Mouse (Mus musculus) hindbrain, postnatal 0 days (tissue): Measurements from ENCODE around the gene Fahd1. TPM values are rescaled to one million over a fixed set of nuclear protein-coding genes. Genes with fewer than 3 reads are reported as not detected.

Experiments used
- ATAC-seq: fragments of 200-750 bp; cut with Nextera tagmentation; 2 replicates; pipeline ENCODE4 v1.8.0; 2017; ENCODE audit warnings: mild to moderate bottlenecking, moderate TSS enrichment, moderate library complexity
- DNase-seq: peaks from one replicate; pipeline ENCODE4 v3.0.0-alpha.2; 2015; ENCODE audit warnings: low spot score
- H3K27ac ChIP-seq: fragments of 300-500 bp; sonication (generic); 2 replicates; pipeline ENCODE4 v1.5.1; 2014; ENCODE audit warnings: mild to moderate bottlenecking
- H3K27me3 ChIP-seq: fragments of 300-500 bp; sonication (generic); 2 replicates; pipeline ENCODE4 v1.6.1; 2014; ENCODE audit warnings: low read length, mixed read lengths; ENCODE audit not compliant: insufficient read depth
- H3K36me3 ChIP-seq: fragments of 300-500 bp; sonication (generic); 2 replicates; pipeline ENCODE4 v1.6.1; 2014; ENCODE audit warnings: low read length, mixed read lengths; ENCODE audit not compliant: insufficient read depth
- H3K4me1 ChIP-seq: fragments of 300-500 bp; sonication (generic); 2 replicates; pipeline ENCODE4 v1.6.1; 2014; ENCODE audit warnings: antibody characterized with exemption, low read length, mixed read lengths; ENCODE audit not compliant: insufficient read depth
- H3K4me2 ChIP-seq: fragments of 300-500 bp; sonication (generic); 2 replicates; pipeline ENCODE4 v1.6.1; 2014; ENCODE audit warnings: low read depth, mild to moderate bottlenecking, low read length, moderate library complexity, mixed read lengths
- H3K4me3 ChIP-seq: fragments of 300-500 bp; sonication (generic); 2 replicates; pipeline ENCODE4 v1.5.1; 2014; ENCODE audit warnings: low read length
- H3K9ac ChIP-seq: fragments of 300-500 bp; sonication (generic); replicated peaks from 2 replicates; pipeline ENCODE4 v1.6.1; 2014; ENCODE audit warnings: mild to moderate bottlenecking, low read length, moderate library complexity, mixed read lengths
- H3K9me3 ChIP-seq: fragments of 300-500 bp; sonication (generic); 2 replicates; pipeline ENCODE4 v1.6.1; 2016; ENCODE audit warnings: low read length, mixed read lengths
- CTCF ChIP-seq: IDR thresholded peaks from 2 replicates; pipeline ENCODE4 v1.5.1; 2016; ENCODE audit warnings: antibody characterized with exemption, control low read depth, low read depth
- WGBS: fragments of 180-500 bp; shearing (Covaris S2); extraction: QIAGEN DNeasy Blood & Tissue Kit; methylation state at CpG from one replicate; pipeline ENCODE4 v1.1.7; 2014; 5-methylcytosine and 5-hydroxymethylcytosine counted together
- polyA plus RNA-seq: library from polyadenylated mRNA; unstranded; fragments of >200 nt; fragmentation: Nextera tagmentation; extraction: Ambion mirVana; gene quantifications from 2 replicates; pipeline ENCODE4 v1.2.1, GENCODE M21; 2015
- total RNA-seq: library from RNA; depleted of rRNA; stranded (reverse); fragments of >200 nt; gene quantifications from 2 replicates; pipeline ENCODE4 v1.2.3, GENCODE M21; 2014

Fahd1 gene
- total and polyA plus RNA-seq, 2 experiments from 2014 or later: 16.6 to 20.2 TPM

- no peak for TF ChIP-seq CTCF
- peaks cover 40% of the 10 kb centered on the region for H3K36me3 ChIP-seq
- no peak for DNase-seq
- no peaks in the 10 kb centered on the region for H3K9me3 ChIP-seq
- peak overlapping the region; percentile 91 for H3K4me3 ChIP-seq
- peak overlapping the region; percentile 93 for H3K27ac ChIP-seq
- WGBS: 12% methylated on average over 23 of the region's 23 CpGs
- H3K27me3 ChIP-seq: no peaks in the 10 kb centered on the region
- H3K4me2 ChIP-seq: peak overlapping the region; percentile 99
- H3K4me1 ChIP-seq: peaks cover 19% of the 10 kb centered on the region
- ATAC-seq: no peak
- H3K9ac ChIP-seq: peak overlapping the region; percentile 95
Observed at GRCm38 (mm10) chr17:24895571-24896240, 45.5 kb upstream of the Fahd1 start.

GRCm38 (mm10) chr17:24894995-24895547 is 44.9 kb upstream of the Fahd1 start, which contains the start of the genes Eme2 and Mrps34:
Gene Eme2 (minus strand): TSS chr17:24895087.
Gene Mrps34 (plus strand): TSS chr17:24895116.
- Histone ChIP-seq H3K4me1 (peaks cover 19% of the 10 kb centered on the region), H3K36me3 (peaks cover 40% of the 10 kb centered on the region), H3K9me3 (no peaks in the 10 kb centered on the region), H3K4me2 (peak within 1 kb of the TSS; percentile 99), H3K27me3 (no peaks in the 10 kb centered on the region), H3K27ac (peak within 1 kb of the TSS; percentile 93), H3K4me3 (peak within 1 kb of the TSS; percentile 91), H3K9ac (peak within 1 kb of the TSS; percentile 95)
- WGBS: under 1% methylated on average over 62 of the region's 62 CpGs
- TF ChIP-seq CTCF: no peak
- ATAC-seq: peak; percentile 76
- peak; percentile 95 for DNase-seq

- DNase-seq: peak; percentile 37
- peak overlapping the region; percentile 91 for H3K4me3 ChIP-seq
- H3K4me2 ChIP-seq: peak overlapping the region; percentile 99
- 10% methylated on average over 31 of the region's 31 CpGs for WGBS
- peak; percentile 31 for ATAC-seq
- peak overlapping the region; percentile 95 for H3K9ac ChIP-seq
- H3K36me3 ChIP-seq: peaks cover 36% of the 10 kb centered on the region
- no peaks in the 10 kb centered on the region for H3K9me3 ChIP-seq
- H3K4me1 ChIP-seq: peaks cover 19% of the 10 kb centered on the region
- TF ChIP-seq CTCF: no peak; the same call in 1 of the 2 replicates
- peak overlapping the region; percentile 93 for H3K27ac ChIP-seq
- no peaks in the 10 kb centered on the region for H3K27me3 ChIP-seq
Observed at GRCm38 (mm10) chr17:24894061-24894994, 44.2 kb upstream of the Fahd1 start.

DNA sequence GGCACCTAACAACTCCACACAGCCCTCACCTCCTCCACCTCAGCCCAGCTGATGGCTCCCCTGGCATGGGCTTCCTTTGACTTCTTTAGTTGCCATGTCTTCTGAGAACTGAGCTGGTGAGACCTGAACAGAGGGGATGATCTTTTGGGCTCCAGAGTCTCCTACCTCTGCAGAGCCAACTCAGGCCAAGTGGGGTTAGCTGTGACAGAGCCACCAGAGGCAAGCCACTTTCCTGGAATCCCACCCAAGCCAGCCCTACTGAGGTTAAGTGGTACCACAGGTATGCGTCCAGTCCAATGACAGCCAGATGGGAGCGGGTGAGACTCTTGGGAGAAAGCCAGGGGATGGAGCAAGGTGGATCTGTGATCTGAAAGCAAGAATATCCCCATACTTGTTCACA is 43.1 kb upstream of the Fahd1 start:
- no peak for TF ChIP-seq CTCF
- H3K27me3 ChIP-seq: no peaks in the 10 kb centered on the region
- no peak overlapping the region for H3K27ac ChIP-seq
- H3K9me3 ChIP-seq: no peaks in the 10 kb centered on the region
- H3K9ac ChIP-seq: no peak overlapping the region
- no peak overlapping the region for H3K4me3 ChIP-seq
- WGBS: 98% methylated on average over 2 of the region's 2 CpGs
- H3K4me2 ChIP-seq: no peak overlapping the region
- no peak for DNase-seq
- H3K36me3 ChIP-seq: peaks cover 27% of the 10 kb centered on the region
- no peak for ATAC-seq
- H3K4me1 ChIP-seq: peaks cover 19% of the 10 kb centered on the region

- no peak overlapping the region for H3K9ac ChIP-seq
- DNase-seq (no peak), ATAC-seq (no peak)
- H3K27ac ChIP-seq: no peak overlapping the region
- H3K4me1 ChIP-seq: peaks cover 22% of the 10 kb centered on the region
- H3K4me2 ChIP-seq: no peak overlapping the region
- H3K4me3 ChIP-seq: no peak overlapping the region
- no peak for TF ChIP-seq CTCF
- peaks cover 23% of the 10 kb centered on the region for H3K36me3 ChIP-seq
- no peaks in the 10 kb centered on the region for H3K27me3 ChIP-seq
- 73% methylated on average over 12 of the region's 12 CpGs for WGBS
- H3K9me3 ChIP-seq: no peaks in the 10 kb centered on the region
Observed at GRCm38 (mm10) chr17:24892785-24893184, 42.6 kb upstream of the Fahd1 start.

DNA sequence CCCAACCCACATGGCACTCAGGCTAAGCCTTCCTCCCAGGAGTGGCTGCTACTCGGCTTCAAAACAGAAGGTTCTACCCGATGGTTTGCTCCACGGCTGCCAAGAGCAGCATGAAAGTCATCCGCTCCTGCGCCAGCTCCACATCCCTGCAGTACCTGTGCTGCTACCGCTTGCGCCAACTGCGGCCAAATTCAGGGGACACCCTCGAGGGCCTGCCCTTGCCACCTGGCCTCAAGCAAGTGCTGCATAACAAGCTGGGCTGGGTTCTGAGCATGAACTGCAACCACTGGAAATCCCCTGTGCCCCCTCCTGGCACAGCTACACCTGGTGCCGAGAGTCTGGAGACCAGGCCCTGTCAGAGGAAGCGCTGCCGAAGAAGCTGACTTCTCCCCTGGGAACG is 41.2 kb upstream of the Fahd1 start:
- Histone ChIP-seq H3K9me3 (no peaks in the 10 kb centered on the region), H3K27me3 (no peaks in the 10 kb centered on the region), H3K4me1 (peaks cover 20% of the 10 kb centered on the region), H3K4me2 (no peak overlapping the region), H3K36me3 (peaks cover 23% of the 10 kb centered on the region), H3K4me3 (no peak overlapping the region), H3K27ac (no peak overlapping the region), H3K9ac (no peak overlapping the region)
- DNase-seq (no peak), ATAC-seq (no peak)
- TF ChIP-seq CTCF: no peak
- WGBS: 79% methylated on average over 13 of the region's 13 CpGs
